Mouse (Mus musculus) central nervous system, embryonic 11.5 days (tissue): ENCODE results near the gene Hspa4l. TPM values are rescaled to one million over a fixed set of nuclear protein-coding genes. Genes with fewer than 3 reads are reported as not detected.

Experiments
- polyA plus RNA-seq: library from polyadenylated mRNA; depleted of rRNA; stranded (reverse); fragments of >200 nt; gene quantifications from 2 replicates; pipeline ENCODE4 v1.2.3, GENCODE M21; 2012; rRNA removed

Gene Hspa4l
- 15.6 and 39.4 TPM in 2 replicates for polyA plus RNA-seq

GRCm38 (mm10) chr3:40744024-40744835 lies at the start of gene Hspa4l:
Hspa4l (plus strand) TSS chr3:40744495.

GRCm38 (mm10) chr3:40708655-40709054 lies 35.6 kb upstream of the Hspa4l start, which contains the start of gene Slc25a31:
Slc25a31 (plus strand) TSS chr3:40708855.

GRCm38 (mm10) chr3:40799530-40800372 lies 55.5 kb downstream of the Hspa4l start, which contains the start of gene Plk4:
Plk4 (plus strand) TSS chr3:40800019.

Other genes starting within 250 kb of the Hspa4l start
- gene Intu, start 213.2 kb upstream of the Hspa4l start, polyA plus RNA-seq: 7.5 and 9.9 TPM in 2 replicates
- gene Slc25a31, start 35.6 kb upstream of the Hspa4l start, polyA plus RNA-seq: 0.12 and 0.26 TPM in 2 replicates
- 39.0 and 42.3 TPM in 2 replicates for gene Plk4, start 55.5 kb downstream of the Hspa4l start, polyA plus RNA-seq
- 4.1 and 6.0 TPM in 2 replicates for gene Mfsd8, start 102.4 kb downstream of the Hspa4l start, polyA plus RNA-seq
- 3.2 and 6.4 TPM in 2 replicates for gene Abhd18, start 102.5 kb downstream of the Hspa4l start, polyA plus RNA-seq
- 0.07 TPM in 1 of 2 replicates, not detected in the other for gene 1700034I23Rik, start 158.0 kb downstream of the Hspa4l start, polyA plus RNA-seq
- 5.1 and 5.5 TPM in 2 replicates for gene Larp1b, start 205.3 kb downstream of the Hspa4l start, polyA plus RNA-seq